Mouse (Mus musculus): ENCODE data around the gene Map2k2. TPM values are rescaled to one million over a fixed set of nuclear protein-coding genes. Genes with fewer than 3 reads are reported as not detected.

Gene Map2k2
- polyA plus RNA-seq, 1 experiment from 2014 or later, result 229 TPM

- Histone ChIP-seq H3K9me3 (no peaks in the 10 kb centered on the region), H3K4me1 (replicated peaks) (peaks cover 59% of the 10 kb centered on the region), H3K9ac (replicated peaks) (peak overlapping the region; percentile 89), H3K27ac (peak overlapping the region; percentile 99), H3K4me3 (replicated peaks) (peak overlapping the region; percentile 84), H3K4me2 (peak overlapping the region; percentile 97), H3K27me3 (peaks cover 33% of the 10 kb centered on the region), H3K36me3 (peaks cover 10% of the 10 kb centered on the region; the same call in 1 of the 2 replicates)
- under 1% methylated on average over 68 of the region's 89 CpGs for WGBS
- peak; percentile 92 for ATAC-seq (ENCODE audit: insufficient number of reproducible peaks, insufficient read depth, low FRiP score, low TSS enrichment, low read depth)
Measured at GRCm38 (mm10) chr10:81137252-81138130, 31.8 kb downstream of the Map2k2 start.

GRCm38 (mm10) chr10:81138131-81138782 is 32.5 kb downstream of the Map2k2 start:
- H3K27ac ChIP-seq, result peak overlapping the region; percentile 90
- peak overlapping the region; percentile 97 for H3K4me2 ChIP-seq
- peak overlapping the region; percentile 84 for H3K4me3 ChIP-seq (replicated peaks)
- H3K4me1 ChIP-seq (replicated peaks), result peaks cover 64% of the 10 kb centered on the region
- no peak for ATAC-seq (ENCODE audit: insufficient number of reproducible peaks, insufficient read depth, low FRiP score, low TSS enrichment, low read depth)
- H3K9me3 ChIP-seq, result no peaks in the 10 kb centered on the region
- peaks cover 13% of the 10 kb centered on the region for H3K36me3 ChIP-seq
- 0% methylated on average over 24 of the region's 24 CpGs for WGBS
- peak overlapping the region; percentile 89 for H3K9ac ChIP-seq (replicated peaks)
- H3K27me3 ChIP-seq, result peaks cover 28% of the 10 kb centered on the region

- no peaks in the 10 kb centered on the region for H3K9me3 ChIP-seq
- no peak for ATAC-seq (ENCODE audit: insufficient number of reproducible peaks, insufficient read depth, low FRiP score, low TSS enrichment, low read depth)
- peak overlapping the region; percentile 90 for H3K27ac ChIP-seq
- H3K4me2 ChIP-seq, result peak overlapping the region; percentile 97
- H3K9ac ChIP-seq (replicated peaks), result peak overlapping the region; percentile 89
- WGBS, result 55% methylated on average over 11 of the region's 11 CpGs
- H3K36me3 ChIP-seq, result peaks cover 21% of the 10 kb centered on the region
- H3K4me3 ChIP-seq (replicated peaks), result peak overlapping the region; percentile 84
- H3K27me3 ChIP-seq, result peaks cover 22% of the 10 kb centered on the region
- H3K4me1 ChIP-seq (replicated peaks), result peaks cover 63% of the 10 kb centered on the region
Measured at GRCm38 (mm10) chr10:81138821-81139528, 33.3 kb downstream of the Map2k2 start.

- Histone ChIP-seq H3K4me3 (replicated peaks) (peak overlapping the region; percentile 84), H3K9ac (replicated peaks) (0 out of 2 replicates have a peak overlapping the region, but pooled peaks have one; percentile 34), H3K27ac (no peak overlapping the region), H3K4me1 (replicated peaks) (peaks cover 58% of the 10 kb centered on the region), H3K4me2 (peak overlapping the region; percentile 97), H3K9me3 (no peaks in the 10 kb centered on the region), H3K36me3 (peaks cover 26% of the 10 kb centered on the region), H3K27me3 (peaks cover 16% of the 10 kb centered on the region)
- WGBS, result 73% methylated on average over 4 of the region's 4 CpGs
- no peak for ATAC-seq (ENCODE audit: insufficient number of reproducible peaks, insufficient read depth, low FRiP score, low TSS enrichment, low read depth)
Measured at GRCm38 (mm10) chr10:81139529-81139846, 33.8 kb downstream of the Map2k2 start.

- Histone ChIP-seq H3K27me3 (peaks cover 11% of the 10 kb centered on the region), H3K27ac (peak overlapping the region; percentile 56), H3K9ac (replicated peaks) (peak overlapping the region; percentile 44), H3K4me3 (replicated peaks) (peak overlapping the region; percentile 84), H3K9me3 (no peaks in the 10 kb centered on the region), H3K4me2 (peak overlapping the region; percentile 97), H3K36me3 (peaks cover 31% of the 10 kb centered on the region), H3K4me1 (replicated peaks) (peaks cover 55% of the 10 kb centered on the region)
- ATAC-seq (ENCODE audit: insufficient number of reproducible peaks, insufficient read depth, low FRiP score, low TSS enrichment, low read depth), result no peak
- 56% methylated on average over 8 of the region's 8 CpGs for WGBS
Measured at GRCm38 (mm10) chr10:81140005-81140404, 34.3 kb downstream of the Map2k2 start.

GRCm38 (mm10) chr10:81140717-81141454 is 35.2 kb downstream of the Map2k2 start:
- Histone ChIP-seq H3K9me3 (no peaks in the 10 kb centered on the region), H3K4me3 (replicated peaks) (peak overlapping the region; percentile 13), H3K4me1 (replicated peaks) (peaks cover 46% of the 10 kb centered on the region), H3K9ac (replicated peaks) (peak overlapping the region; percentile 44), H3K27ac (peak overlapping the region; percentile 56), H3K36me3 (peaks cover 40% of the 10 kb centered on the region), H3K27me3 (peaks cover 2% of the 10 kb centered on the region; the same call in 1 of the 2 replicates), H3K4me2 (peak overlapping the region; percentile 97)
- 49% methylated on average over 10 of the region's 10 CpGs for WGBS
- ATAC-seq (ENCODE audit: insufficient number of reproducible peaks, insufficient read depth, low FRiP score, low TSS enrichment, low read depth), result no peak

- H3K4me1 ChIP-seq (replicated peaks), result peaks cover 46% of the 10 kb centered on the region
- peaks cover 47% of the 10 kb centered on the region for H3K36me3 ChIP-seq
- no peak overlapping the region for H3K27ac ChIP-seq
- no peak overlapping the region for H3K4me2 ChIP-seq
- H3K9me3 ChIP-seq, result no peaks in the 10 kb centered on the region
- H3K9ac ChIP-seq (replicated peaks), result no peak overlapping the region; the same call in 1 of the 2 replicates
- no peak for ATAC-seq (ENCODE audit: insufficient number of reproducible peaks, insufficient read depth, low FRiP score, low TSS enrichment, low read depth)
- no peak overlapping the region; the same call in 1 of the 2 replicates for H3K4me3 ChIP-seq (replicated peaks)
- 76% methylated on average over 7 of the region's 7 CpGs for WGBS
- H3K27me3 ChIP-seq, result no peaks in the 10 kb centered on the region
Measured at GRCm38 (mm10) chr10:81141455-81142210, 35.9 kb downstream of the Map2k2 start.

- 79% methylated on average over 5 of the region's 5 CpGs for WGBS
- H3K4me3 ChIP-seq (replicated peaks), result no peak overlapping the region
- H3K4me1 ChIP-seq (replicated peaks), result peaks cover 46% of the 10 kb centered on the region
- H3K9ac ChIP-seq (replicated peaks), result no peak overlapping the region
- no peak overlapping the region for H3K4me2 ChIP-seq
- H3K27ac ChIP-seq, result no peak overlapping the region
- ATAC-seq (ENCODE audit: insufficient number of reproducible peaks, insufficient read depth, low FRiP score, low TSS enrichment, low read depth), result no peak
- no peaks in the 10 kb centered on the region for H3K9me3 ChIP-seq
- H3K36me3 ChIP-seq, result peaks cover 57% of the 10 kb centered on the region
- no peaks in the 10 kb centered on the region for H3K27me3 ChIP-seq
Measured at GRCm38 (mm10) chr10:81142551-81142981, 36.9 kb downstream of the Map2k2 start.

GRCm38 (mm10) chr10:81143157-81143633 is 37.5 kb downstream of the Map2k2 start:
- WGBS, result 90% methylated on average over 7 of the region's 7 CpGs
- peaks cover 63% of the 10 kb centered on the region for H3K36me3 ChIP-seq
- H3K4me2 ChIP-seq, result no peak overlapping the region
- no peak overlapping the region for H3K27ac ChIP-seq
- H3K9me3 ChIP-seq, result no peaks in the 10 kb centered on the region
- no peaks in the 10 kb centered on the region for H3K27me3 ChIP-seq
- ATAC-seq (ENCODE audit: insufficient number of reproducible peaks, insufficient read depth, low FRiP score, low TSS enrichment, low read depth), result no peak
- H3K4me1 ChIP-seq (replicated peaks), result peaks cover 43% of the 10 kb centered on the region
- H3K9ac ChIP-seq (replicated peaks), result no peak overlapping the region
- H3K4me3 ChIP-seq (replicated peaks), result no peak overlapping the region
